Mouse (Mus musculus): ENCODE data around the gene Ddx6. TPM values are rescaled to one million over a fixed set of nuclear protein-coding genes. Genes with fewer than 3 reads are reported as not detected.
A peak's percentile ranks its signal among the peaks of the same experiment; 100 is the strongest.

Ddx6 gene
- polyA plus RNA-seq, 1 experiment from 2014 or later: 17.6 TPM

- no peak overlapping the region for H3K4me2 ChIP-seq (replicated peaks)
- no peak overlapping the region for H3K9ac ChIP-seq
- no peak for ATAC-seq (ENCODE audit: low FRiP score, low read depth)
- peaks cover 17% of the 10 kb centered on the region for H3K36me3 ChIP-seq
- 87% methylated on average over 8 of the region's 8 CpGs for WGBS
- no peaks in the 10 kb centered on the region for H3K9me3 ChIP-seq
- H3K4me1 ChIP-seq: peaks cover 24% of the 10 kb centered on the region
- no peak overlapping the region for H3K4me3 ChIP-seq
- H3K27me3 ChIP-seq (replicated peaks): no peaks in the 10 kb centered on the region
- H3K27ac ChIP-seq: no peak overlapping the region
Observed at GRCm38 (mm10) chr9:44683046-44683445, 78.4 kb downstream of the Ddx6 start.

GRCm38 (mm10) chr9:44685346-44686330, 80.9 kb downstream of the Ddx6 start:
- H3K4me3 ChIP-seq: no peak overlapping the region
- ATAC-seq (ENCODE audit: low FRiP score, low read depth): peak; percentile 62
- no peak overlapping the region for H3K4me2 ChIP-seq (replicated peaks)
- no peaks in the 10 kb centered on the region for H3K27me3 ChIP-seq (replicated peaks)
- peaks cover 36% of the 10 kb centered on the region for H3K36me3 ChIP-seq
- 30% methylated on average over 14 of the region's 14 CpGs for WGBS
- H3K9ac ChIP-seq: 0 out of 2 replicates have a peak overlapping the region, but pooled peaks have one; percentile 8
- peaks cover 24% of the 10 kb centered on the region for H3K4me1 ChIP-seq
- no peaks in the 10 kb centered on the region for H3K9me3 ChIP-seq
- no peak overlapping the region for H3K27ac ChIP-seq

GRCm38 (mm10) chr9:44686638-44687037, 81.9 kb downstream of the Ddx6 start:
- 30% methylated on average over 5 of the region's 5 CpGs for WGBS
- Histone ChIP-seq H3K36me3 (peaks cover 43% of the 10 kb centered on the region), H3K27me3 (replicated peaks) (no peaks in the 10 kb centered on the region), H3K4me1 (peaks cover 24% of the 10 kb centered on the region), H3K9ac (no peak overlapping the region), H3K4me3 (no peak overlapping the region), H3K9me3 (no peaks in the 10 kb centered on the region), H3K27ac (no peak overlapping the region), H3K4me2 (replicated peaks) (no peak overlapping the region)
- peak; percentile 69 for ATAC-seq (ENCODE audit: low FRiP score, low read depth)

- Histone ChIP-seq H3K27me3 (replicated peaks) (no peaks in the 10 kb centered on the region), H3K4me1 (peaks cover 24% of the 10 kb centered on the region), H3K36me3 (peaks cover 54% of the 10 kb centered on the region), H3K4me3 (no peak overlapping the region), H3K9ac (no peak overlapping the region), H3K4me2 (replicated peaks) (no peak overlapping the region), H3K9me3 (no peaks in the 10 kb centered on the region), H3K27ac (no peak overlapping the region)
- ATAC-seq (ENCODE audit: low FRiP score, low read depth): no peak
- WGBS: 72% methylated on average over 9 of the region's 9 CpGs
Observed at GRCm38 (mm10) chr9:44688013-44688412, 83.3 kb downstream of the Ddx6 start.

Other genes starting within 250 kb of the Ddx6 start
- gene Vps11, start 243.2 kb upstream of the Ddx6 start, polyA plus RNA-seq (2016; fragmentation: Nextera tagmentation; extraction: Ambion mirVana): 36.9 and 37.8 TPM in 2 replicates
- gene Hyou1, start 225.4 kb upstream of the Ddx6 start, polyA plus RNA-seq (2016; fragmentation: Nextera tagmentation; extraction: Ambion mirVana): 31.0 and 33.0 TPM in 2 replicates
- gene Slc37a4, start 208.0 kb upstream of the Ddx6 start, polyA plus RNA-seq (2016; fragmentation: Nextera tagmentation; extraction: Ambion mirVana): 44.1 and 45.5 TPM in 2 replicates
- 1,233 and 1,284 TPM in 2 replicates for gene Rps25, start 197.8 kb upstream of the Ddx6 start, polyA plus RNA-seq (2016; fragmentation: Nextera tagmentation; extraction: Ambion mirVana)
- gene Trappc4, start 197.3 kb upstream of the Ddx6 start, polyA plus RNA-seq (2016; fragmentation: Nextera tagmentation; extraction: Ambion mirVana): 266 and 275 TPM in 2 replicates
- 30.6 and 35.7 TPM in 2 replicates for gene Ccdc84, start 186.3 kb upstream of the Ddx6 start, polyA plus RNA-seq (2016; fragmentation: Nextera tagmentation; extraction: Ambion mirVana)
- not detected in 2 replicates for gene Foxr1, start 163.8 kb upstream of the Ddx6 start, polyA plus RNA-seq (2016; fragmentation: Nextera tagmentation; extraction: Ambion mirVana)
- 0.35 TPM in 1 of 2 replicates, not detected in the other for gene Upk2, start 149.9 kb upstream of the Ddx6 start, polyA plus RNA-seq (2016; fragmentation: Nextera tagmentation; extraction: Ambion mirVana)
- 9.3 and 10.9 TPM in 2 replicates for gene Bcl9l, start 122.1 kb upstream of the Ddx6 start, polyA plus RNA-seq (2016; fragmentation: Nextera tagmentation; extraction: Ambion mirVana)
- not detected in 2 replicates for gene Cxcr5, start 43.0 kb upstream of the Ddx6 start, polyA plus RNA-seq (2016; fragmentation: Nextera tagmentation; extraction: Ambion mirVana)
- not detected in 2 replicates for gene Treh, start 68.3 kb downstream of the Ddx6 start, polyA plus RNA-seq (2016; fragmentation: Nextera tagmentation; extraction: Ambion mirVana)
- 58.9 and 61.6 TPM in 2 replicates for gene Phldb1, start 130.3 kb downstream of the Ddx6 start, polyA plus RNA-seq (2016; fragmentation: Nextera tagmentation; extraction: Ambion mirVana)
- 169 and 182 TPM in 2 replicates for gene Arcn1, start 163.0 kb downstream of the Ddx6 start, polyA plus RNA-seq (2016; fragmentation: Nextera tagmentation; extraction: Ambion mirVana)
- 150 and 155 TPM in 2 replicates for gene Ift46, start 163.0 kb downstream of the Ddx6 start, polyA plus RNA-seq (2016; fragmentation: Nextera tagmentation; extraction: Ambion mirVana)
- gene Tmem25, start 194.4 kb downstream of the Ddx6 start, polyA plus RNA-seq (2016; fragmentation: Nextera tagmentation; extraction: Ambion mirVana): 8.0 and 9.0 TPM in 2 replicates
- 0.28 TPM in 1 of 2 replicates, not detected in the other for gene Ttc36, start 198.2 kb downstream of the Ddx6 start, polyA plus RNA-seq (2016; fragmentation: Nextera tagmentation; extraction: Ambion mirVana)

All from neural tube, embryonic 12.5 days (tissue).